Mouse (Mus musculus): ENCODE measurements at regions not wholly inside any gene's neighbourhood (a gene's known extent, or its start where the extent isn't known, plus 50 kb on each side); places are given as distances from the start of the nearest gene placed in this dataset.

GRCm38 (mm10) chr1:119186856-119187255 lies 133.4 kb upstream of the Gli2 start:
- no peak for DNase-seq

GRCm38 (mm10) chr1:119183558-119184270 lies 130.3 kb upstream of the Gli2 start:
- DNase-seq, result no peak

GRCm38 (mm10) chr1:119173030-119173756 lies 119.8 kb upstream of the Gli2 start:
- no peak for DNase-seq

- no peak for DNase-seq
These were observed 114.0 kb upstream of the Gli2 start for GRCm38 (mm10) chr1:119167443-119167842.

GRCm38 (mm10) chr1:119166286-119166685 lies 112.9 kb upstream of the Gli2 start:
- no peak for DNase-seq

GRCm38 (mm10) chr1:119164811-119165210 lies 111.4 kb upstream of the Gli2 start:
- no peak for DNase-seq

- DNase-seq, result no peak
These were observed 110.4 kb upstream of the Gli2 start for GRCm38 (mm10) chr1:119163846-119164245.

GRCm38 (mm10) chr1:119163114-119163740 lies 109.8 kb upstream of the Gli2 start:
- no peak for DNase-seq

GRCm38 (mm10) chr1:119161751-119162150 lies 108.3 kb upstream of the Gli2 start:
- DNase-seq, result no peak

- no peak for DNase-seq
These were observed 106.9 kb upstream of the Gli2 start for GRCm38 (mm10) chr1:119160354-119160753.

- no peak for DNase-seq
These were observed 103.8 kb upstream of the Gli2 start for GRCm38 (mm10) chr1:119157171-119157700.

GRCm38 (mm10) chr1:119153619-119154018 lies 100.2 kb upstream of the Gli2 start:
- DNase-seq, result no peak

GRCm38 (mm10) chr1:119152776-119153175 lies 99.4 kb upstream of the Gli2 start:
- DNase-seq, result no peak

- no peak for DNase-seq
These were observed 94.1 kb upstream of the Gli2 start for GRCm38 (mm10) chr1:119147506-119147905.

GRCm38 (mm10) chr1:119143808-119144207 lies 90.4 kb upstream of the Gli2 start:
- no peak for DNase-seq

- no peak for DNase-seq
These were observed 75.6 kb upstream of the Gli2 start for GRCm38 (mm10) chr1:119129039-119129438.

- no peak for DNase-seq
These were observed 72.1 kb upstream of the Gli2 start for GRCm38 (mm10) chr1:119125561-119125960.

GRCm38 (mm10) chr1:119124798-119125197 lies 71.4 kb upstream of the Gli2 start:
- no peak for DNase-seq

- DNase-seq, result no peak
These were observed 70.6 kb upstream of the Gli2 start for GRCm38 (mm10) chr1:119124063-119124462.

GRCm38 (mm10) chr1:119123402-119123801 lies 70.0 kb upstream of the Gli2 start:
- no peak for DNase-seq

- DNase-seq, result no peak
These were observed 69.6 kb upstream of the Gli2 start for GRCm38 (mm10) chr1:119122975-119123374.

- DNase-seq, result no peak
These were observed 66.6 kb upstream of the Gli2 start for GRCm38 (mm10) chr1:119119863-119120569.

- no peak for DNase-seq
These were observed 61.8 kb upstream of the Gli2 start for GRCm38 (mm10) chr1:119115106-119115674.
